Mouse (Mus musculus): ENCODE measurements around the gene Reps2. TPM values are rescaled to one million over a fixed set of nuclear protein-coding genes. Genes with fewer than 3 reads are reported as not detected.
A peak's percentile ranks its signal among the peaks of the same experiment; 100 is the strongest.

Reps2 gene
- polyA plus RNA-seq, 1 experiment = not detected

DNA sequence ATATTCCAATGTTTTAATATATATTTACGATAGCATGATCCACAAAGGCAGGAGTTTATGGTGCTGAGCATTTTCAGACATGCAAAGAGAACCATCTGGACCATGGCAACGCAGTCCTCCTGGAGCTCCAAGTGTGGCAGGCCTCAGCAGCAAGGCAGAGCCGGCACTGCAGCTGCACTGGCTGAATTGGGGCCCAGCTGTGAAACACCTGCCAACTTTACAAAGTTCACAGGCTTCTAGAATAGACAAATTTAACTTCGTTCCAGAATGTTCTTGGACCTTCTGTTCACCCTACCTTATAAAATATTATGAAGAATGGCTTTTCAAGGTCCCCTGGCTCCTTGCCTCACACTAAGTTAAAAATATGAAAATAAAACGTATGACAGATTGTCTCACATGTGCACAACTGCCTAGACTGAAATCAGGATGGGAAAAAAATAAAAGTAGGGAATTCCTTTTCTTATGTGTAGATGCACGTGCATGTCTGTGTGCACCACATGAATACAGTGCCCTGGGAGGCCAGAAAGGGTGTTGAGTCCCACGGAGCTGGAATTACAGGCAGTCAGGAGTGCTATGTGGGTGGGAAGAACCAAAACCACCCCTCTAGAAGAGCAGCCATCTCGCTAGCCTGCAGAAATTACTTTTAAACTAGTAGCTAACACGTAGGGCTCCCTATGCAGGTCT, 121.5 kb downstream of the Reps2 start:
- Histone ChIP-seq H3K4me3 (ENCODE audit: insufficient read depth, low read depth, low read length) (no peak overlapping the region), H3K4me1 (ENCODE audit: control insufficient read depth, insufficient read depth, low read length) (no peaks in the 10 kb centered on the region), H3K27ac (ENCODE audit: insufficient read depth, low read depth, low read length) (no peak overlapping the region)
- TF ChIP-seq POLR2A (IDR thresholded peaks at IDR 0.05; ENCODE audit: insufficient read depth, low read depth, low read length) (no peak), CTCF (IDR thresholded peaks at IDR 0.05; ENCODE audit: insufficient read depth, low read depth, low read length) (no peak)
- 63% methylated on average over 9 of the region's 9 CpGs for WGBS

DNA sequence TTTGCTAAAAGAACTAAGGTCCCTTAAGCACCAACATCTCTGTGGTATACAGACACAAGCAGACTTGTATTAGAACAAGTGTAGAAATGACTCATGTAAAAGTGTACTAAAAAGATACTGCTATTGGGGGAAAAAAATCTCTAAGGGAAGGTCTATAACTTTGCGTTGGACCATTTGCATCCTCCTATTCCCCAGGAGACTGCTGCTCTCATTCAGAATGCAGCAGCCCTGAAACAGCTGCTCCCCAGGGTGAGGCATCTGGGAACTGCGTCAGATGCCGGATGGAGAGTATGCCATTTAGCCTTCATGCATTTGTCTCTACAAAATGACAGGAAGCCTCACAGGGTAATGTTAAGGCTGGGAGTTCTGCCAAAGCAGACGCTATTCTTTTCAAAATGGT, 122.3 kb downstream of the Reps2 start:
- 43% methylated on average over 4 of the region's 4 CpGs for WGBS
- H3K4me3 ChIP-seq (ENCODE audit: insufficient read depth, low read depth, low read length) = no peak overlapping the region
- H3K27ac ChIP-seq (ENCODE audit: insufficient read depth, low read depth, low read length) = no peak overlapping the region
- TF ChIP-seq POLR2A (IDR thresholded peaks at IDR 0.05; ENCODE audit: insufficient read depth, low read depth, low read length) (no peak), CTCF (IDR thresholded peaks at IDR 0.05; ENCODE audit: insufficient read depth, low read depth, low read length) (no peak)
- no peaks in the 10 kb centered on the region for H3K4me1 ChIP-seq (ENCODE audit: control insufficient read depth, insufficient read depth, low read length)

DNA sequence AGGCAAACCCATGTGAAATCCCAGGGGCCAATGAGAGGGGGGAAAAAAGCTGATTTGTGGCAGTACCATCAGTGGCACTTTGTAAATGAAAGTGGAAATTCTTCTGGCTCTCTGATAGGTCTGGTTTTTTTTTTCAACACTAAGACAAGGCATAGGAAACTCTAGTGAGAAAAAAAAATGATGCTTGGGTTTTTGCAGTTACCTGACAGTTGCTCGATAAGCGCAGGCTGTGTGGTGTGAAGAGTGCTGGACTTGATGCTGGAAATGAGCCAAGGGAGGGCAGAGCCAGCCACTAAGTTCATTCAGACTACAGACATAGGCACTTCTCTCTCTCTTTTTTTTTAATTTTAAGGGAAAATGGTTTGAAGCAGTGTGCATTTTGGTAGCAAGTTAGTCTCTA, 123.1 kb downstream of the Reps2 start:
- WGBS = 66% methylated on average over 2 of the region's 2 CpGs
- no peak overlapping the region for H3K4me3 ChIP-seq (ENCODE audit: insufficient read depth, low read depth, low read length)
- no peak for TF ChIP-seq POLR2A (IDR thresholded peaks at IDR 0.05; ENCODE audit: insufficient read depth, low read depth, low read length)
- TF ChIP-seq CTCF (IDR thresholded peaks at IDR 0.05; ENCODE audit: insufficient read depth, low read depth, low read length) = no peak
- no peaks in the 10 kb centered on the region for H3K4me1 ChIP-seq (ENCODE audit: control insufficient read depth, insufficient read depth, low read length)
- H3K27ac ChIP-seq (ENCODE audit: insufficient read depth, low read depth, low read length) = no peak overlapping the region

DNA sequence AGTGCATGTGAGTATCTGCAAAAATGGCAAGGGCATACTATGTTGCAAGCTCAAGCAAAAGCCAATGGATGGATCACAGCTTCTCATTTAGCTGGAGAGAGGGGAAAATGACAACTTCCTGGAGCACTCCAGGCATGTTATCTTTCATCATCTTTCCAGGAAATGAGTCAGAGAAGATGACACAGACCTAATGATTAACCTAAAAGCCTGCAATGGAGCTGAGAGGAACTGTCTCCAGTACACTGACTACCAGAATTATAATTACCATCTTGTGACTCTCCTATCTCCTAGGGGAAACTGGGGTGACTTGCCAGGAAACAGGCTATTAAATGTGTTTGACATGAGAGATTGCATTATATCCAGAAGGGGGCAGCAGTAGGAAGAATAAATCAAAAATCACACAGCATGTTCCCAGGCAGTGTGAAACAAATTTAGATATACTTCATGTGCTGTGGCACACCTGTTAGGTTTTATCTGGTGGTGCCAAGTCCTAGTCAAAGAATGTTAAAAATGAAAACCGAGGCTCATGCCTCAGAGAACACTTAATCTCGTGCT, 132.9 kb downstream of the Reps2 start:
- Histone ChIP-seq H3K4me1 (ENCODE audit: control insufficient read depth, insufficient read depth, low read length) (0 out of 2 replicates have a peak, but pooled peaks cover 3% of the 10 kb centered on the region), H3K27ac (ENCODE audit: insufficient read depth, low read depth, low read length) (0 out of 2 replicates have a peak overlapping the region, but pooled peaks have one; percentile 24), H3K4me3 (ENCODE audit: insufficient read depth, low read depth, low read length) (no peak overlapping the region)
- 60% methylated on average over 2 of the region's 2 CpGs for WGBS
- TF ChIP-seq POLR2A (IDR thresholded peaks at IDR 0.05; ENCODE audit: insufficient read depth, low read depth, low read length) = no peak
- no peak for TF ChIP-seq CTCF (IDR thresholded peaks at IDR 0.05; ENCODE audit: insufficient read depth, low read depth, low read length)

DNA sequence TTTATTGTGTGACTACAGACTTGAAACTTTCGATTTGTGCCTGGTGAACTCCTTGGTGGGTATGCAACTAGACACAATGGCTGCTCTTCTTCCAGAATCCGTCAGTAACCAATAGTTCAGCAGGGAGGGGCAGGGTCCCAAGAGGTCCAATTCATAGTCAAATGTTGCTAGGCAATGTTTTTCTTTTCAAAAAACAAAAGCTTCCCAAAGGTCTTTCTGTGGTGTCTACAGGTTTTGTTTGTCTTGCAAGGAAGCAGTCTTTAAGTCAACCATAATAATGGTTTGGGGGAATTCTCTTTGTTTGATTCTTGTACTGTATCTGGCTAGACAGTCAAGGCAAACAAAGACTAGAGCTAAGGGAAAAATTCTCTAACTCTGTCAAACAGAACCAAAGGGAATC, 138.3 kb downstream of the Reps2 start:
- WGBS = 36% methylated on average over 2 of the region's 2 CpGs

DNA sequence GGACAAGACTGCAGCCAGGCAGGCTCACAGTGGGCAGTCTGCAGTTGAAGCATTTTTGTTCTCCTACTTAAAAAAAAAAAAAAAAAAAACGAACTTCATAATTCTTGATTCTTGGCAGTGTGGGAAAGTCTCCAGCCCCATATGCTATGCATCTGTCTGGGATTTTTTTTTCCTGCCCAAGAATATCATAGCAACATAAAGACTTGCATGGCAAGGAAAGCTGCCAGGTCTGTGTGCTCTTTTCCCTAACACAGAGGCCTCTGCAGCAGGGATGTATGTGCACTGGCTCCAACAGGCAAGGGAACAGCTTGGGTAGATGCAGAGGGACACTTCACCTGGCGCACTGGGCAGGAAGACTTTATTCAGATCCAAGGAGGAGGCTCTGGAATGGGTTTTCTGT, 140.0 kb downstream of the Reps2 start:
- TF ChIP-seq CTCF (IDR thresholded peaks at IDR 0.05; ENCODE audit: insufficient read depth, low read depth, low read length) (no peak), POLR2A (IDR thresholded peaks at IDR 0.05; ENCODE audit: insufficient read depth, low read depth, low read length) (no peak)
- Histone ChIP-seq H3K4me1 (ENCODE audit: control insufficient read depth, insufficient read depth, low read length) (no peaks in the 10 kb centered on the region), H3K4me3 (ENCODE audit: insufficient read depth, low read depth, low read length) (no peak overlapping the region), H3K27ac (ENCODE audit: insufficient read depth, low read depth, low read length) (no peak overlapping the region)
- 51% methylated on average over 2 of the region's 2 CpGs for WGBS

More for the DNA sequence above, 138.3 kb downstream of the Reps2 start:
- H3K4me3 ChIP-seq (ENCODE audit: insufficient read depth, low read depth, low read length) = no peak overlapping the region
- 0 out of 2 replicates have a peak, but pooled peaks cover 3% of the 10 kb centered on the region for H3K4me1 ChIP-seq (ENCODE audit: control insufficient read depth, insufficient read depth, low read length)
- H3K27ac ChIP-seq (ENCODE audit: insufficient read depth, low read depth, low read length) = no peak overlapping the region
- TF ChIP-seq CTCF (IDR thresholded peaks at IDR 0.05; ENCODE audit: insufficient read depth, low read depth, low read length) = no peak
- no peak for TF ChIP-seq POLR2A (IDR thresholded peaks at IDR 0.05; ENCODE audit: insufficient read depth, low read depth, low read length)

DNA sequence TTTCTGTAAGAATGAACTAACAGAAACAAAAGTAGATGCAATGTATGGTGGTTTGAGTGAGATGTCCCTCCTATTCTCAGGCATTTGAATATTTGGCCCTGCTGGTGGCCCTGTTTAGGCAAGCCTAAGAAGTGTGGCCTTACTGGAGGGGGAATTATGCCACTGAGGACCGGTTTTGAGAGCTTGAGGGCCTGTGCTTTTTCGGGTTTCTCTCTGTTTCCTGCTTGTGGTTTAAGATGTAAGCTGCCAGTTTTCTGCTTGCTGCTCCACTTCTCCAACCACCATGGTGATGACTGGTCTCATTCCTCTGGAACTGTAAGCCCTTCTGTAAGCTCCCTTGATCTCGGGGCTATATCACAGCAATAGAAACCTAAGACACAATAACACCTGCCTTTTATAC, 142.5 kb downstream of the Reps2 start:
- WGBS = 86% methylated on average over 3 of the region's 3 CpGs
- TF ChIP-seq CTCF (IDR thresholded peaks at IDR 0.05; ENCODE audit: insufficient read depth, low read depth, low read length) = no peak
- TF ChIP-seq POLR2A (IDR thresholded peaks at IDR 0.05; ENCODE audit: insufficient read depth, low read depth, low read length) = no peak
- no peak overlapping the region for H3K27ac ChIP-seq (ENCODE audit: insufficient read depth, low read depth, low read length)

DNA sequence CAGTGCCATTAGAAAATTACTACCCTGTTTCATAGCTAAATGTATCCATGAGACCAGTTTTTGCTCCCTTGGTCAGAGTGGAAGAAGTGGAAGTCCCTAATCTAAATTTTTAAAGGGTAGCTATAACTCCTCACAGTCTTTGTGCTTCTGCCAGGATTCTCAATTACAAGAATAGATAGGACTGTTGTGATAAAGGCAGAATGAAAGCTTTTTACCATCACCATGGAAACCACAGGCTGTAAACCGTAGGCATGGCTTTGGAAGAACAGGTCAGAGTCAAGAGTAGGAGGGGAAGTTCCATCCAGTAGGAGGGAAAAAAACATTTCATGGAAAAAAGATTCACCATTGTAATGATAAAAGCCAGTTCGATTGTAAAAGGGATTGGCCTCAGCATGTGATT, 147.0 kb downstream of the Reps2 start:
- TF ChIP-seq POLR2A (IDR thresholded peaks at IDR 0.05; ENCODE audit: insufficient read depth, low read depth, low read length) = no peak
- no peak overlapping the region for H3K4me3 ChIP-seq (ENCODE audit: insufficient read depth, low read depth, low read length)
- no peaks in the 10 kb centered on the region for H3K4me1 ChIP-seq (ENCODE audit: control insufficient read depth, insufficient read depth, low read length)
- WGBS = 29% methylated on average over 2 of the region's 2 CpGs
- no peak overlapping the region for H3K27ac ChIP-seq (ENCODE audit: insufficient read depth, low read depth, low read length)

More for the DNA sequence above, 142.5 kb downstream of the Reps2 start:
- Histone ChIP-seq H3K4me3 (ENCODE audit: insufficient read depth, low read depth, low read length) (no peak overlapping the region), H3K4me1 (ENCODE audit: control insufficient read depth, insufficient read depth, low read length) (no peaks in the 10 kb centered on the region)

DNA sequence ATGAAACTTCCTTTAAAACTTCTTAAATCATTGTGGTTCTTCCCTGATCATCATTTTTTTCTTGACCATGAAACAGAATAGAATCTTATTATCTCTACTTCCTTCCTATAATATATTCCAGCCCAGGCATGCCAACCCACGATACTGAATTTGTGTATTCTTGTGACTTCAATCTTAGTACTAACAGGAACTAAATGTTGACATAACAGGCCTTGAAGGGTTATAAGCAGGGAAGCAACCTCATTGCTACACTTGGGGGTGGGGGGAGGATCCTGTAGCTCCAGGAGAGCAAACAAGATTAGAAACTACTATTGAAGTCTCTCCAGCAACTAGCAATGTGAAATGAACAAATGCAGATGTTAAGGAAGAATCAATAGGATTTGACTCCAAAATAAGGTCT, 154.8 kb downstream of the Reps2 start:
- no peak overlapping the region for H3K27ac ChIP-seq (ENCODE audit: insufficient read depth, low read depth, low read length)
- no peak overlapping the region for H3K4me3 ChIP-seq (ENCODE audit: insufficient read depth, low read depth, low read length)
- H3K4me1 ChIP-seq (ENCODE audit: control insufficient read depth, insufficient read depth, low read length) = no peaks in the 10 kb centered on the region
- TF ChIP-seq POLR2A (IDR thresholded peaks at IDR 0.05; ENCODE audit: insufficient read depth, low read depth, low read length) = no peak
- WGBS = 83% methylated on average over 1 of the region's 1 CpGs
